Comparison of ENCODE assay signal across 7 mouse cellular contexts in genomic region chr1:169655256-169655655, GRCm38 (mm10). TPM values are rescaled to one million over a fixed set of nuclear protein-coding genes. Genes with fewer than 3 reads are reported as not detected.
DNase-seq lines count a peak whose midpoint lies in the region; ATAC-seq lines count a peak whose summit lies in the region.

Gene Rgs5, plus strand, starts transcription at chr1:169655501.

- peak within 1 kb of the TSS; percentile 36 for H3K4me2 ChIP-seq in stomach, embryonic 15.5 days

- DNase-seq in embryo, embryonic 10.5 days (ENCODE audit: low spot score), result peak; percentile 51
- peak; percentile 9 to 24 for DNase-seq in frontal cortex, postnatal 10 days (ENCODE audit: low spot score in 2 of 2)
- peak; percentile 19 to 35 for DNase-seq in heart, postnatal 36 days
- DNase-seq in layer of hippocampus, postnatal 25 days (ENCODE audit: extremely low spot score in 1 of 2, low spot score in 1 of 2), result peak in 1 of 2 experiments; percentile 14
- DNase-seq in lung, postnatal 10 days, result peak; percentile 77
- DNase-seq in thymus, adult 18-20 months, result no peak

- peaks cover 8% of the 10 kb centered on the region; the same call in 1 of the 2 replicates for H3K4me1 ChIP-seq in stomach, embryonic 15.5 days

- no peaks in the 10 kb centered on the region for H3K9me3 ChIP-seq in stomach, embryonic 15.5 days

- no peak within 1 kb of the TSS for H3K27ac ChIP-seq in stomach, embryonic 15.5 days

- intact Hi-C loops in heart, postnatal 36 days (cut with DNase I), result loop anchor here (5.0 kb wide), 1 partner anchor 123 kb away; the partner anchor contains the start of gene Nuf2

- 6% methylated on average over 8 of the region's 8 CpGs for WGBS in stomach, embryonic 15.5 days

- H3K36me3 ChIP-seq in stomach, embryonic 15.5 days, result no peaks in the 10 kb centered on the region

- H3K9ac ChIP-seq in stomach, embryonic 15.5 days, result no peak within 1 kb of the TSS

- H3K27me3 ChIP-seq in stomach, embryonic 15.5 days (replicated peaks), result no peaks in the 10 kb centered on the region

- peak within 1 kb of the TSS; percentile 28 for H3K4me3 ChIP-seq in stomach, embryonic 15.5 days (replicated peaks)

- peak; percentile 72 for ATAC-seq in stomach, embryonic 15.5 days (ENCODE audit: insufficient read depth, low FRiP score, low read depth)

RNA-seq across cellular contexts. Expression of gene Rgs5, which starts in this region (rescaled TPM):
- 100 to 1,000 TPM; 287 to 332 TPM for total RNA-seq in heart, postnatal 36 days (2021)
- total RNA-seq in layer of hippocampus, postnatal 25 days (2021), result 10 to 100 TPM; 53.0 to 55.5 TPM
- polyA plus RNA-seq in stomach, embryonic 15.5 days (2015; fragmentation: Nextera tagmentation; extraction: Ambion mirVana), result 14.9 and 18.6 TPM in 2 replicates

Comparison
In these comparisons a context has a peak if more than half of its experiments do, and no peak if none do; other contexts are left out.
1. RNA of gene Rgs5 (total RNA-seq): 287 to 332 TPM in heart, postnatal 36 days; 53.0 to 55.5 TPM in layer of hippocampus, postnatal 25 days; every median in the first group is over 4 times any median in the second.
2. DNase-seq: peak in embryo, embryonic 10.5 days (single experiment), frontal cortex, postnatal 10 days (2 of 2), heart, postnatal 36 days (2 of 2) and lung, postnatal 10 days (single experiment); none in thymus, adult 18-20 months (0 of 2).